Mouse (Mus musculus): Measurements from ENCODE around the gene Gm4846.
"Not testable (repeated sequence)": the region's sequence is repeated elsewhere in the genome, so short reads cannot be mapped to it uniquely, and the experiment has no call there.

Gm4846 gene

DNA sequence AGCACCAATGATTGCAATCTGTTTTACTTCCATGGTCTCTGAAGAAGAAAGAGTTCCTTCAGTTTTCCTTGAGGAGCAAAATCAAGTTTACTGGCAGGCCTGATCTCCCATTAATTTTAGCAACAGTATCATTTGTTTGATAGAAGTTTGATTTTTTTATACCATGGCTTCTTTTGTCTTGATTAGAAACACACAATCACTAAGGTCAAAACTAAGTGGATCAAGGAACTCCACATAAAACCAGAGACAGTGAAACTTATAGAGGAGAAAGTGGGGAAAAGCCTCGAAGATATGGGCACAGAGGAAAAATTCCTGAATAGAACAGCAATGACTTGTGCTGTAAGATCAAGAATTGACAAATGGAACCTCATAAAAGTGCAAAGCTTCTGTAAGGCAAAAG, at the start of gene Gm4846:
TSS of gene Gm4846 (minus strand) at position 101 of the 400 bp plus-strand sequence.
- not testable (repeated sequence) for H3K36me3 ChIP-seq (ENCODE audit: insufficient read depth, low read length); H3K4me1 ChIP-seq (replicated peaks; ENCODE audit: low read depth, low read length); H3K27me3 ChIP-seq (ENCODE audit: insufficient read depth, low read length); H3K9me3 ChIP-seq (ENCODE audit: low read length); H3K4me3 ChIP-seq (replicated peaks; ENCODE audit: low read length)

GRCm38 (mm10) chr1:166531521-166531920, 34.1 kb upstream of the Gm4846 start:
- not testable (repeated sequence) for H3K36me3 ChIP-seq (ENCODE audit: insufficient read depth, low read length); H3K27me3 ChIP-seq (ENCODE audit: insufficient read depth, low read length); H3K4me1 ChIP-seq (replicated peaks; ENCODE audit: low read depth, low read length)

DNA sequence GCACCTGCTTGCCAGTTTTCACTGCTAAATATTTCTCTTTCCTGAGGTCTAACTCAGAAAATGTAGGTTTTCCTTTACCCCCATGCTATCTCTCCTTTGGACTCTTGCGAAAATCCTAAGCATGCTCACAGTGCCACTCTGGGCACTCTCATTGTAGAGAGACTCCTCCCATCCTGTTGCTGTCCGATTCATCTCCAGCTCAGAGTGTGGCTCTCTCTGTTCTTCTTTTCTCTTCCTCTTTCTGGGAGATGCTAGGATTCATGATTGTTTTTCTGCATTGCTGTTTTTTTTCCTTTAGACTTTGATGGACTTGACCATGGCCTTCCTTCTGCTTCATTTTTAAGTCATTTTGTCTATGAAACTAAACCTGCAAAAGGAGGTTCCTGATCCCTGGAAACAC, 27.3 kb upstream of the Gm4846 start:
- not testable (repeated sequence) for H3K36me3 ChIP-seq (ENCODE audit: insufficient read depth, low read length); H3K27me3 ChIP-seq (ENCODE audit: insufficient read depth, low read length); H3K4me1 ChIP-seq (replicated peaks; ENCODE audit: low read depth, low read length); H3K4me3 ChIP-seq (replicated peaks; ENCODE audit: low read length)
- H3K9me3 ChIP-seq (ENCODE audit: low read length), result peaks cover 61% of the 10 kb centered on the region

More at GRCm38 (mm10) chr1:166531521-166531920, 34.1 kb upstream of the Gm4846 start:
- H3K9me3 ChIP-seq (ENCODE audit: low read length), result peaks cover 38% of the 10 kb centered on the region
- H3K4me3 ChIP-seq (replicated peaks; ENCODE audit: low read length), result not testable (repeated sequence)

- not testable (repeated sequence) for H3K4me3 ChIP-seq (replicated peaks; ENCODE audit: low read length); H3K4me1 ChIP-seq (replicated peaks; ENCODE audit: low read depth, low read length); H3K36me3 ChIP-seq (ENCODE audit: insufficient read depth, low read length); H3K27me3 ChIP-seq (ENCODE audit: insufficient read depth, low read length)
- H3K9me3 ChIP-seq (ENCODE audit: low read length), result peaks cover 64% of the 10 kb centered on the region
These were observed 22.2 kb upstream of the Gm4846 start for GRCm38 (mm10) chr1:166519626-166520025.

- no peaks in the 10 kb centered on the region for H3K4me1 ChIP-seq (replicated peaks; ENCODE audit: low read depth, low read length)
- no peak overlapping the region for H3K4me3 ChIP-seq (replicated peaks; ENCODE audit: low read length)
- no peaks in the 10 kb centered on the region for H3K36me3 ChIP-seq (ENCODE audit: insufficient read depth, low read length)
- TF ChIP-seq CTCF (conservative IDR thresholded peaks at IDR 0.05; ENCODE audit: low read length) (no peak), NANOG (IDR thresholded peaks at IDR 0.05; ENCODE audit: borderline replicate concordance, low read length) (no peak), POU5F1 (IDR thresholded peaks at IDR 0.05; ENCODE audit: borderline replicate concordance, low read length) (no peak)
- peaks cover 70% of the 10 kb centered on the region for H3K9me3 ChIP-seq (ENCODE audit: low read length)
- no peaks in the 10 kb centered on the region for H3K27me3 ChIP-seq (ENCODE audit: insufficient read depth, low read length)
These were observed 19.2 kb upstream of the Gm4846 start for GRCm38 (mm10) chr1:166516556-166516955.

- H3K9me3 ChIP-seq (ENCODE audit: low read length), result not testable (repeated sequence)
These were observed 6.8 kb upstream of the Gm4846 start for GRCm38 (mm10) chr1:166504206-166504605.

GRCm38 (mm10) chr1:166479503-166479902, 17.9 kb downstream of the Gm4846 start:
- Histone ChIP-seq H3K4me3 (replicated peaks; ENCODE audit: low read length) (no peak overlapping the region), H3K9me3 (ENCODE audit: low read length) (no peaks in the 10 kb centered on the region), H3K4me1 (replicated peaks; ENCODE audit: low read depth, low read length) (no peaks in the 10 kb centered on the region), H3K36me3 (ENCODE audit: insufficient read depth, low read length) (no peaks in the 10 kb centered on the region), H3K27me3 (ENCODE audit: insufficient read depth, low read length) (0 out of 2 replicates have a peak, but pooled peaks cover 2% of the 10 kb centered on the region)
- TF ChIP-seq POU5F1 (IDR thresholded peaks at IDR 0.05; ENCODE audit: borderline replicate concordance, low read length) (no peak), NANOG (IDR thresholded peaks at IDR 0.05; ENCODE audit: borderline replicate concordance, low read length) (no peak), CTCF (conservative IDR thresholded peaks at IDR 0.05; ENCODE audit: low read length) (no peak)

More at GRCm38 (mm10) chr1:166504206-166504605, 6.8 kb upstream of the Gm4846 start:
- H3K27me3 ChIP-seq (ENCODE audit: insufficient read depth, low read length); H3K36me3 ChIP-seq (ENCODE audit: insufficient read depth, low read length); H3K4me1 ChIP-seq (replicated peaks; ENCODE audit: low read depth, low read length); H3K4me3 ChIP-seq (replicated peaks; ENCODE audit: low read length): not testable (repeated sequence)

DNA sequence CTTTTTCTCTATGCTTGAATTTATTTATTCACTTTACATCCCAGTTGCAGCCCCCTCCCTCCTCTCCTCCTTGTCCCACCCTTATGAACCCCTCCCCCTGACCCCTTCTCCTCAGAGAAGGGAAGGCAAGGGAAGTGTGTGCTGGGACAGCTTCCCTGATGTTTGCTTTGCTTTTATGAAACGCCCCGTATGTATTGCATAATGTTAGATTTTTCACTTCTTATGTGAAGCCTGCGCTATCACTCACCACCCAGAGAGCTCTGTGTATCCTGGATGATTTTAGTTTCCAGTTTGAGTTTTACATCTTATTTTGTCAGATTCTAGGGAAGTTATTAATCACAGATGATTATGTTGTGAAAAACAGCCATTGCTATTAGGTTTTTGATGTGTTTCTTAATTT, 30.2 kb downstream of the Gm4846 start:
- Histone ChIP-seq H3K9me3 (ENCODE audit: low read length) (peaks cover 4% of the 10 kb centered on the region; the same call in 1 of the 2 replicates), H3K4me3 (replicated peaks; ENCODE audit: low read length) (no peak overlapping the region), H3K36me3 (ENCODE audit: insufficient read depth, low read length) (no peaks in the 10 kb centered on the region), H3K4me1 (replicated peaks; ENCODE audit: low read depth, low read length) (no peaks in the 10 kb centered on the region), H3K27me3 (ENCODE audit: insufficient read depth, low read length) (no peaks in the 10 kb centered on the region)
- no peak for TF ChIP-seq CTCF (conservative IDR thresholded peaks at IDR 0.05; ENCODE audit: low read length)
- no peak for TF ChIP-seq POU5F1 (IDR thresholded peaks at IDR 0.05; ENCODE audit: borderline replicate concordance, low read length)
- TF ChIP-seq NANOG (IDR thresholded peaks at IDR 0.05; ENCODE audit: borderline replicate concordance, low read length), result no peak

GRCm38 (mm10) chr1:166462544-166462943, 34.8 kb downstream of the Gm4846 start:
- Histone ChIP-seq H3K36me3 (ENCODE audit: insufficient read depth, low read length) (no peaks in the 10 kb centered on the region), H3K4me3 (replicated peaks; ENCODE audit: low read length) (no peak overlapping the region), H3K4me1 (replicated peaks; ENCODE audit: low read depth, low read length) (no peaks in the 10 kb centered on the region), H3K9me3 (ENCODE audit: low read length) (peaks cover 4% of the 10 kb centered on the region; the same call in 1 of the 2 replicates), H3K27me3 (ENCODE audit: insufficient read depth, low read length) (no peaks in the 10 kb centered on the region)
- TF ChIP-seq NANOG (IDR thresholded peaks at IDR 0.05; ENCODE audit: borderline replicate concordance, low read length), result no peak
- TF ChIP-seq CTCF (conservative IDR thresholded peaks at IDR 0.05; ENCODE audit: low read length), result no peak
- no peak for TF ChIP-seq POU5F1 (IDR thresholded peaks at IDR 0.05; ENCODE audit: borderline replicate concordance, low read length)

DNA sequence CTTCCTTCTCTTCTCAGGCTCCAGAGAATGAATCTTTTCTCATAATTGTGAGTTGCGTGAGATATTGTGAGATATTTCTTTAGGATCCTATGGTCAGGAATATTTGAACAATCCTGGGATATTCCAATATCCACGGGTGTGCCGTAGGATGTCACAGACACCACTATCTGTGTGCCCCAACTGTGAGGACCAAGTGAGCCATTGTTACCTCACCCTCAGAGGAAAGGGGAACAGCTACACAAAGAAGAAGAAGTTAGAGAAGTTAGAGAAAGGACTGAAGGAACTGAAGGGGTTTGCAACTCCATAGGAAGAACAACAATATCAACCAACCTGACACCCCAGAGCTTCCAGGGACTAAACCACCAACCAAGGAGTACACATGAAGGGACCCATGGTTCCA, 55.4 kb downstream of the Gm4846 start:
- Histone ChIP-seq H3K4me3 (replicated peaks; ENCODE audit: low read length) (no peak overlapping the region), H3K27me3 (ENCODE audit: insufficient read depth, low read length) (no peaks in the 10 kb centered on the region), H3K36me3 (ENCODE audit: insufficient read depth, low read length) (no peaks in the 10 kb centered on the region), H3K9me3 (ENCODE audit: low read length) (no peaks in the 10 kb centered on the region), H3K4me1 (replicated peaks; ENCODE audit: low read depth, low read length) (no peaks in the 10 kb centered on the region)
- no peak for TF ChIP-seq NANOG (IDR thresholded peaks at IDR 0.05; ENCODE audit: borderline replicate concordance, low read length)
- no peak for TF ChIP-seq CTCF (conservative IDR thresholded peaks at IDR 0.05; ENCODE audit: low read length)
- no peak for TF ChIP-seq POU5F1 (IDR thresholded peaks at IDR 0.05; ENCODE audit: borderline replicate concordance, low read length)
